Mouse (Mus musculus): ENCODE measurements at regions not wholly inside any gene's neighbourhood (a gene's known extent, or its start where the extent isn't known, plus 50 kb on each side); places are given as distances from the start of the nearest gene placed in this dataset.

GRCm38 (mm10) chr15:17356586-17356985 is 628.0 kb downstream of the Cdh9 start:
- no peak for DNase-seq (ENCODE audit: low spot score)

GRCm38 (mm10) chr15:17357083-17357774 is 628.7 kb downstream of the Cdh9 start:
- no peak for DNase-seq (ENCODE audit: low spot score)

- no peak for DNase-seq (ENCODE audit: low spot score)
Measured at GRCm38 (mm10) chr15:17404701-17405100, 676.1 kb downstream of the Cdh9 start.

- no peak for DNase-seq (ENCODE audit: low spot score)
Measured at GRCm38 (mm10) chr15:17427747-17428146, 699.2 kb downstream of the Cdh9 start.

- no peak for DNase-seq (ENCODE audit: low spot score)
Measured at GRCm38 (mm10) chr15:17431823-17432222, 703.3 kb downstream of the Cdh9 start.

GRCm38 (mm10) chr15:17435862-17436261 is 707.3 kb downstream of the Cdh9 start:
- no peak for DNase-seq (ENCODE audit: low spot score)

GRCm38 (mm10) chr15:17448218-17448617 is 719.7 kb downstream of the Cdh9 start:
- no peak for DNase-seq (ENCODE audit: low spot score)

- DNase-seq (ENCODE audit: low spot score): peak; percentile 74
Measured at GRCm38 (mm10) chr15:17449736-17450135, 721.2 kb downstream of the Cdh9 start.

- DNase-seq (ENCODE audit: low spot score): no peak
Measured at GRCm38 (mm10) chr15:17467077-17467476, 738.5 kb downstream of the Cdh9 start.

- no peak for DNase-seq (ENCODE audit: low spot score)
Measured at GRCm38 (mm10) chr15:17493561-17493960, 765.0 kb downstream of the Cdh9 start.
